Mouse (Mus musculus) MEL (cell line): ENCODE measurements around the gene Dcdc2b.

Experiments used
- CHD2 ChIP-seq: IDR thresholded peaks from 2 replicates; pipeline ENCODE4 v1.6.1; 2011; ENCODE audit warnings: low read length, improper control_type of control experiment
- CTCF ChIP-seq, 3 experiments: IDR thresholded peaks in 2 of 3; conservative IDR thresholded peaks in 1 of 3; 2 replicates each; pipeline ENCODE4 v1.5.1; 2011 to 2012; ENCODE audit warnings: low read length in 3 of 3, low read depth in 2 of 3, mild to moderate bottlenecking in 2 of 3, improper control_type of control experiment in 1 of 3, inconsistent platforms in 1 of 3, mixed read lengths in 1 of 3, moderate library complexity in 1 of 3; ENCODE audit not compliant: control insufficient read depth in 1 of 3, insufficient read depth in 1 of 3, poor library complexity in 1 of 3, severe bottlenecking in 1 of 3
- POLR2A ChIP-seq, 2 experiments: IDR thresholded peaks; 2 replicates each; pipeline ENCODE4 v1.6.1; 2011 to 2012; ENCODE audit warnings: low read length in 2 of 2, mild to moderate bottlenecking in 2 of 2, control low read depth in 1 of 2, improper control_type of control experiment in 1 of 2, low read depth in 1 of 2, moderate library complexity in 1 of 2; ENCODE audit not compliant: control insufficient read depth in 1 of 2, insufficient read depth in 1 of 2, poor library complexity in 1 of 2
- RAD21 ChIP-seq: IDR thresholded peaks from 2 replicates; pipeline ENCODE4 v1.6.1; 2011; ENCODE audit warnings: mild to moderate bottlenecking, low read depth, low read length, improper control_type of control experiment
- USF1 ChIP-seq: IDR thresholded peaks from 2 replicates; pipeline ENCODE4 v1.6.1; 2014; ENCODE audit warnings: low read depth, mild to moderate bottlenecking, inconsistent platforms, low read length, improper control_type of control experiment, moderate library complexity
- ZC3H11A ChIP-seq: IDR thresholded peaks from 2 replicates; pipeline ENCODE4 v1.6.1; 2012; ENCODE audit warnings: low read depth, mild to moderate bottlenecking, inconsistent platforms, low read length, improper control_type of control experiment

DNA sequence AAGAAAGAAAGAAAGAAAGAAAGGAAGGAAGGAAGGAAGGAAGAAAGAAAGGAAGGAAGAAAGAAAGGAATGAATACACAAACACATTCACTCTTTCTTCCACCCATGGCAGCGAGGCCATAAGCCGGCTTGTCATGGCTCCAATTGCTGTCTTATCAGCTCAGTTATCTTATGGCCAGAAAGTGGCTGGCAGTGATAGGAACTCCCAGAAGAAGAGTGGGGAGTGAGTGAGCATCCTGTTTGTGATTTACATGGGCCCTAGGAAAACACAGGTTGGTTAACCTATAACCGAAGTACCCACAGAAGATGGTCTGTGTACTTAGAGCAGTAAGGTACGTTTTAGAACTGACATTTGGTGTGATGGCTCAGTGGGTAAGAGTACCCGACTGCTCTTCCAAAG, 52.9 kb downstream of the Dcdc2b start:
- no peak for TF ChIP-seq USF1
- no peak for TF ChIP-seq ZC3H11A
- no peak for TF ChIP-seq POLR2A (IDR thresholded peaks at IDR 0.05; ENCODE audit: control insufficient read depth in 1 of 2, insufficient read depth in 1 of 2, low read depth in 1 of 2, low read length in 2 of 2, poor library complexity in 1 of 2)
- TF ChIP-seq CTCF (IDR thresholded peaks at IDR 0.05 in 2 of 3, conservative IDR thresholded peaks at IDR 0.05 in 1 of 3; ENCODE audit: control insufficient read depth in 1 of 3, insufficient read depth in 1 of 3, low read depth in 2 of 3, low read length in 3 of 3, poor library complexity in 1 of 3, severe bottlenecking in 1 of 3) = no peak
- TF ChIP-seq RAD21 = no peak
- no peak for TF ChIP-seq CHD2
